Mouse (Mus musculus) intestine, embryonic 15.5 days (tissue): ENCODE measurements around the gene Aup1. TPM values are rescaled to one million over a fixed set of nuclear protein-coding genes. Genes with fewer than 3 reads are reported as not detected.

ENCODE experiments used
- ATAC-seq: fragments of 200-750 bp; cut with Nextera tagmentation; 2 replicates; pipeline ENCODE4 v1.8.0; 2017; ENCODE audit warnings: moderate TSS enrichment, moderate library complexity
- H3K27ac ChIP-seq: fragments of 300-500 bp; sonication (generic); 2 replicates; pipeline ENCODE4 v1.5.1; 2015; ENCODE audit warnings: mild to moderate bottlenecking, inconsistent platforms
- H3K27me3 ChIP-seq: fragments of 300-500 bp; sonication (generic); replicated peaks from 2 replicates; pipeline ENCODE4 v1.6.1; 2015; ENCODE audit warnings: inconsistent platforms
- H3K36me3 ChIP-seq: fragments of 300-500 bp; sonication (generic); 2 replicates; pipeline ENCODE4 v1.6.1; 2015; ENCODE audit warnings: inconsistent platforms
- H3K4me1 ChIP-seq: fragments of 300-500 bp; sonication (generic); replicated peaks from 2 replicates; pipeline ENCODE4 v1.6.1; 2015; ENCODE audit warnings: inconsistent platforms
- H3K4me2 ChIP-seq: fragments of 300-500 bp; sonication (generic); replicated peaks from 2 replicates; pipeline ENCODE4 v1.6.1; 2015; ENCODE audit warnings: mild to moderate bottlenecking, inconsistent platforms
- H3K4me3 ChIP-seq: fragments of 300-500 bp; sonication (generic); replicated peaks from 2 replicates; pipeline ENCODE4 v1.5.1; 2015; ENCODE audit warnings: inconsistent platforms
- H3K9ac ChIP-seq: fragments of 300-500 bp; sonication (generic); 2 replicates; pipeline ENCODE4 v1.6.1; 2015; ENCODE audit warnings: inconsistent platforms
- H3K9me3 ChIP-seq: fragments of 300-500 bp; sonication (generic); 2 replicates; pipeline ENCODE4 v1.6.1; 2016; ENCODE audit warnings: inconsistent platforms
- WGBS: fragments of 180-500 bp; shearing (Covaris S2); methylation state at CpG from one replicate; pipeline ENCODE4 v1.1.7; 2015; 5-methylcytosine and 5-hydroxymethylcytosine counted together
- polyA plus RNA-seq: library from polyadenylated mRNA; unstranded; fragments of >200 nt; fragmentation: Nextera tagmentation; extraction: Ambion mirVana; gene quantifications from 2 replicates; pipeline ENCODE4 v1.2.1, GENCODE M21; 2015

Aup1 gene
- polyA plus RNA-seq, 1 experiment from 2014 or later: 212 TPM

GRCm38 (mm10) chr6:83054871-83055431 lies 630 bp downstream of the Aup1 start, which contains the start of gene Htra2:
TSS of gene Htra2 (minus strand) at chr6:83055273.
- no peak; the same call in none of the 2 replicates for ATAC-seq
- Histone ChIP-seq H3K9ac (peak within 1 kb of the TSS; percentile 95), H3K36me3 (peaks cover 15% of the 10 kb centered on the region; the same call in 1 of the 2 replicates), H3K4me2 (peak within 1 kb of the TSS; percentile 93), H3K27ac (peak within 1 kb of the TSS; percentile 85), H3K9me3 (no peaks in the 10 kb centered on the region), H3K4me1 (peaks cover 28% of the 10 kb centered on the region), H3K4me3 (peak within 1 kb of the TSS; percentile 96), H3K27me3 (no peaks in the 10 kb centered on the region)
- 1% methylated on average over 50 of the region's 50 CpGs for WGBS

- H3K4me3 ChIP-seq: peak within 1 kb of the TSS; percentile 31
- no peaks in the 10 kb centered on the region for H3K9me3 ChIP-seq
- peaks cover 9% of the 10 kb centered on the region; the same call in 1 of the 2 replicates for H3K36me3 ChIP-seq
- H3K4me2 ChIP-seq: peak within 1 kb of the TSS; percentile 50
- WGBS: 37% methylated on average over 3 of the region's 3 CpGs
- ATAC-seq: peak; percentile 75
- peak within 1 kb of the TSS; percentile 72 for H3K27ac ChIP-seq
- H3K4me1 ChIP-seq: peaks cover 22% of the 10 kb centered on the region
- H3K27me3 ChIP-seq: peaks cover 13% of the 10 kb centered on the region
- peak within 1 kb of the TSS; percentile 23 for H3K9ac ChIP-seq
Measured at GRCm38 (mm10) chr6:83057790-83058189, 3.5 kb downstream of the Aup1 start, which contains the start of gene Dqx1. TSS of gene Dqx1 (plus strand) at chr6:83057844.

GRCm38 (mm10) chr6:83058725-83059124 lies 4.4 kb downstream of the Aup1 start:
- Histone ChIP-seq H3K27ac (peak overlapping the region; percentile 72), H3K27me3 (peaks cover 22% of the 10 kb centered on the region), H3K36me3 (peaks cover 9% of the 10 kb centered on the region; the same call in 1 of the 2 replicates), H3K4me1 (peaks cover 14% of the 10 kb centered on the region), H3K9me3 (no peaks in the 10 kb centered on the region), H3K9ac (peak overlapping the region; percentile 23; the same call in 1 of the 2 replicates), H3K4me3 (peak overlapping the region; percentile 31), H3K4me2 (peak overlapping the region; percentile 50)
- WGBS: 84% methylated on average over 2 of the region's 2 CpGs
- ATAC-seq: no peak

- ATAC-seq: no peak
- Histone ChIP-seq H3K9me3 (no peaks in the 10 kb centered on the region), H3K36me3 (no peaks in the 10 kb centered on the region), H3K9ac (no peak overlapping the region), H3K27ac (no peak overlapping the region), H3K4me3 (no peak overlapping the region), H3K4me1 (peaks cover 26% of the 10 kb centered on the region), H3K27me3 (peaks cover 93% of the 10 kb centered on the region), H3K4me2 (no peak overlapping the region)
- WGBS: 40% methylated on average over 8 of the region's 8 CpGs
Measured at GRCm38 (mm10) chr6:83065995-83066394, 11.7 kb downstream of the Aup1 start.

- H3K9ac ChIP-seq: no peak overlapping the region
- WGBS: 27% methylated on average over 6 of the region's 6 CpGs
- H3K4me3 ChIP-seq: no peak overlapping the region
Measured at GRCm38 (mm10) chr6:83066441-83066840, 12.1 kb downstream of the Aup1 start.

GRCm38 (mm10) chr6:83068221-83068620 lies 13.9 kb downstream of the Aup1 start:
- Histone ChIP-seq H3K4me2 (peak overlapping the region; percentile 65; the same call in 1 of the 2 replicates), H3K27me3 (peaks cover 94% of the 10 kb centered on the region), H3K4me3 (peak overlapping the region; percentile 37), H3K4me1 (peaks cover 29% of the 10 kb centered on the region), H3K27ac (no peak overlapping the region), H3K36me3 (no peaks in the 10 kb centered on the region), H3K9me3 (no peaks in the 10 kb centered on the region), H3K9ac (no peak overlapping the region)
- WGBS: 6% methylated on average over 8 of the region's 8 CpGs
- no peak for ATAC-seq

More at GRCm38 (mm10) chr6:83066441-83066840, 12.1 kb downstream of the Aup1 start:
- no peak for ATAC-seq
- Histone ChIP-seq H3K36me3 (no peaks in the 10 kb centered on the region), H3K4me2 (no peak overlapping the region), H3K27me3 (peaks cover 93% of the 10 kb centered on the region), H3K9me3 (no peaks in the 10 kb centered on the region), H3K4me1 (peaks cover 29% of the 10 kb centered on the region), H3K27ac (no peak overlapping the region)

GRCm38 (mm10) chr6:83068706-83069487 lies 14.6 kb downstream of the Aup1 start:
- H3K4me2 ChIP-seq: peak overlapping the region; percentile 65
- peak overlapping the region; percentile 37 for H3K4me3 ChIP-seq
- H3K9me3 ChIP-seq: no peaks in the 10 kb centered on the region
- peak overlapping the region; percentile 13; the same call in 1 of the 2 replicates for H3K9ac ChIP-seq
- H3K27me3 ChIP-seq: peaks cover 93% of the 10 kb centered on the region
- WGBS: under 1% methylated on average over 81 of the region's 81 CpGs
- peaks cover 29% of the 10 kb centered on the region for H3K4me1 ChIP-seq
- no peak overlapping the region for H3K27ac ChIP-seq
- no peaks in the 10 kb centered on the region for H3K36me3 ChIP-seq
- no peak for ATAC-seq

- no peaks in the 10 kb centered on the region for H3K36me3 ChIP-seq
- peak overlapping the region; percentile 9 for H3K9ac ChIP-seq
- no peak for ATAC-seq
- no peaks in the 10 kb centered on the region for H3K9me3 ChIP-seq
- WGBS: 1% methylated on average over 69 of the region's 69 CpGs
- no peak overlapping the region for H3K27ac ChIP-seq
- H3K4me2 ChIP-seq: peak overlapping the region; percentile 65
- peaks cover 29% of the 10 kb centered on the region for H3K4me1 ChIP-seq
- peak overlapping the region; percentile 37 for H3K4me3 ChIP-seq
- peaks cover 93% of the 10 kb centered on the region for H3K27me3 ChIP-seq
Measured at GRCm38 (mm10) chr6:83069488-83070246, 15.3 kb downstream of the Aup1 start.

- H3K9ac ChIP-seq: peak within 1 kb of the TSS; percentile 9
- WGBS: 0% methylated on average over 10 of the region's 10 CpGs
Measured at GRCm38 (mm10) chr6:83070247-83070310, 15.8 kb downstream of the Aup1 start, which contains the start of gene Tlx2. TSS of gene Tlx2 (minus strand) at chr6:83070293.

GRCm38 (mm10) chr6:83070311-83071219 lies 16.2 kb downstream of the Aup1 start:
- peaks cover 91% of the 10 kb centered on the region for H3K27me3 ChIP-seq
- H3K4me3 ChIP-seq: peak overlapping the region; percentile 37
- H3K36me3 ChIP-seq: no peaks in the 10 kb centered on the region
- H3K9me3 ChIP-seq: no peaks in the 10 kb centered on the region
- peak; percentile 39 for ATAC-seq
- peaks cover 29% of the 10 kb centered on the region for H3K4me1 ChIP-seq
- peak overlapping the region; percentile 44 for H3K27ac ChIP-seq
- peak overlapping the region; percentile 65 for H3K4me2 ChIP-seq
- 1% methylated on average over 58 of the region's 58 CpGs for whole genome bisulfite sequencing
- H3K9ac ChIP-seq: 0 out of 2 replicates have a peak overlapping the region, but pooled peaks have one; percentile 9

More at GRCm38 (mm10) chr6:83070247-83070310, 15.8 kb downstream of the Aup1 start, which contains the start of gene Tlx2:
- ATAC-seq: no peak
- H3K4me3 ChIP-seq: peak within 1 kb of the TSS; percentile 37
- H3K27ac ChIP-seq: peak within 1 kb of the TSS; percentile 44
- peaks cover 29% of the 10 kb centered on the region for H3K4me1 ChIP-seq
- no peaks in the 10 kb centered on the region for H3K36me3 ChIP-seq
- no peaks in the 10 kb centered on the region for H3K9me3 ChIP-seq
- H3K27me3 ChIP-seq: peaks cover 91% of the 10 kb centered on the region
- H3K4me2 ChIP-seq: peak within 1 kb of the TSS; percentile 65

DNA sequence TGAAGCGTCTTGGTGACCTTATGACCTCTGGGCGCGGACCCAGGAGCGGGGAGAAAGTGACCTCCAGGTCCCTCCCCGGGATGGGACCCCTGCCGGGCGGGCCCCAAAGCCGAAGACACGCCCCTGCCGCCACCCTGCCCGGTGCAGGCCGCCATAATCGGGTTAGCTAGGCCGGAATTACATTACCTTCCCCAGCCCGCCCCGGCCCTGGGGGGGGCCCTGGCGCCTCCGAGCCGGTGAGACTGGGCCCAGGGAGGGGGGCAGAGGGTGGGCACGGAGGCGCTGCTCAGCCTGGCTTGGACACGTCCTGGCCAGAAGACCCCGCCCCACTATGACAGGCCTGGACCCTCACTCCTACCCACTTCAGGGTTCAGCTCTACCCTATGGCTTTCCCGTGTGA lies 16.9 kb downstream of the Aup1 start:
- Histone ChIP-seq H3K27ac (peak overlapping the region; percentile 44), H3K4me1 (peaks cover 29% of the 10 kb centered on the region), H3K9ac (no peak overlapping the region), H3K4me2 (peak overlapping the region; percentile 40), H3K9me3 (no peaks in the 10 kb centered on the region), H3K36me3 (no peaks in the 10 kb centered on the region), H3K4me3 (peak overlapping the region; percentile 37; the same call in 1 of the 2 replicates), H3K27me3 (peaks cover 92% of the 10 kb centered on the region)
- 2% methylated on average over 24 of the region's 24 CpGs for WGBS
- peak; percentile 64 for ATAC-seq
